Mouse (Mus musculus): ENCODE results near the gene Bag5. TPM values are rescaled to one million over a fixed set of nuclear protein-coding genes. Genes with fewer than 3 reads are reported as not detected.

The Bag5 gene
- 26.9 TPM for total RNA-seq (2023)

DNA sequence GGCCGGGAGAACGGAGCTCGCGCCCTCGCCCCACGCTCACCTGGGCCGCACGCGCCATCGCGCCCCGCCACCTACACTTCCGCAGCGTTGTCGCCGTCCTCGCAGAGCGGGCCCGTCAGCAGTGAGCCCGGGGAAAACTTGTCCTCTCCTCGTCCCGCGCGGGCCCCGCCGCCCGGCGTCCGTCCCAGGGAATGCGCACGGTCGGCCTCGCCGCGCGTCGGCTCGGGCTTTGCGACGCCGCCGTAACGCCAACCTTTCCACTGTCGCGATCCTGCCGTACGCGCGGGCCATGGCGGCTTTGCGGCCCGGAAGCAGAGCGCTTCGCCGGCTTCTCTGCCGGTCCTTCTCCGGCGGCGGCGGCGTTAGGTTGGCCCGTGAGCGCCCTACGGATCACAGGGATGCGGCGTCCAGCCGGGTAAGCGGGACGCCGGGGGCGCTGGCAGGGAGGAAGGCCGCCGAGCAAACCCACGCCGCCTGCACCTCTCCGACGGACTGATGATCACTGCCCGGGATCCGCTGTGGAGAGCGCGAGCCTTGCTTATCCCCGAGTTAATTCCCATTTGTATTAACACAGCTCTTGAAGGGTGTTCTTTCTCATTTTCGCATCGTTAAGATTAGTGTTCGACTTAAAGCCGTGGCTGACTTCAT lies at the start of gene Bag5, which contains the start of gene Apopt1:
Gene Bag5, minus strand, starts transcription at position 254 of the 648 bp plus-strand sequence.
Gene Apopt1, plus strand, starts transcription at position 258 of the 648 bp plus-strand sequence.

GRCm38 (mm10) chr12:111758381-111759175 lies 45.5 kb upstream of the Bag5 start, which contains the start of gene Klc1:
Gene Klc1 (plus strand): TSS chr12:111758849.

DNA sequence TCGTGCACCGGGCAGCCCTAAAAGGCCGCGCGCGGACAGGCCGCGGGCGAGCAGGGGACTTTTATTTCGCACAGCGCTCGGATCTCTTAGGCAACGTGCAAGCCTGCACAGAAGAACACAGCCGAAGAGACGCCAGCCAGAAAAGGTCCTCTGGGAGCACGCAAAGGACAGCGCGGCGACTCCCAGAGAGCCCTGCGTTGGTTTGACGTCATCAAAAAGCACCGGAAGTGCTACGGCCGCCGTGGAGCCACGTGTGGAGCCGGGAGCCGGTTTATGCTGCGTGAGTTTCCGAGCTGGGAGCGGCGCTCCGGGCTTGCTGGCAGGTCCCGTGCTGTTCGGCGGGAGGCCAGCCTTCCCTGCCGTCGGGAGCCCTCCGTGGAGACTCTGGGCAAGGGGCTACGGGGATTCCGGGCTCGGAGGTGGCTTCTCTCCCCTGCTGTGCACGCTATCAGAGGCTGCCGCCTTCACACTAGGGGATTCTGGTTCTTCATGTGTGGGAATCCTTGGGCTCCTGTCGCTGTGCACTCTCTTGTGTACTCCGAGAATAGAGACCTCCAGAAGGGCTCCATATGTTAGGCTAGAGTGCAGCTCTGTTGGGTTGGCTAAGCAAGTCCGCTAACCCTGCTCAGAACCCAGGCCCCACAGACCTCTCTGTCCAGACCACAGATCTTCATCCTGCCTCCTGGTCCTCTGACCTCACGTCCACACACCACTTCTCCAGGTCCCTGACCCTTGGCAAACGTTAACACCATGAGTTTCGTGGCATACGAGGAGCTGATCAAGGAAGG lies 35.0 kb downstream of the Bag5 start, which contains the start of gene Trmt61a:
Gene Trmt61a, plus strand, starts transcription at position 224 of the 788 bp plus-strand sequence.

DNA sequence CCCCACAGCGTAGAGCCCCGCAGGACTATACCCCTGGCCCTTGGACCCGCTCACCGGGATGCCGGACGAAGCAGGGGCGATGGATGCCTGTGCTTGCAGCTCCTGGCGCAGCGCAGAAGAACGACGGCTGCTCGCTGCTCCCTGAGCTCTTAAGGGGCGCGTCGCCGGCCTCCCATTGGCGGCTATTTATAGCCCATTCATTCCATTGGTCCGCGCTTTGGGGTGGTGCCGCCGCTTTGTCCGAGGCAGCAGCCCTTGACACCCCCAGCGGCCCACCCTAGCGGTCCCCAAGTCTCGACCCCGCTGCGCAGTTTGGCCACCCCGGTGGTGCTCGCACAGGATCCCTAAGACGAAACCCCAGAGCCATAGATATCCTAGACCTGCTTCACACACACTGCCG lies 40.9 kb downstream of the Bag5 start, which contains the start of gene Ckb:
Gene Ckb, minus strand, starts transcription at position 163 of the 400 bp plus-strand sequence.

Other genes with a start within 250 kb of the Bag5 start
- not detected for gene Gm266, start 227.4 kb downstream of the Bag5 start, total RNA-seq (2023)
- 652 TPM for gene Eif5, start 175.2 kb downstream of the Bag5 start, total RNA-seq (2023)
- 71.4 TPM for gene Mark3, start 138.7 kb downstream of the Bag5 start, total RNA-seq (2023)
- 2.5 TPM for gene Ckb, start 40.9 kb downstream of the Bag5 start, total RNA-seq (2023)
- gene Trmt61a, start 35.2 kb downstream of the Bag5 start, total RNA-seq (2023), result 23.8 TPM
- gene Apopt1, start within 50 bp of the Bag5 start, total RNA-seq (2023), result 23.4 TPM
- 70.6 TPM for gene Klc1, start 45.6 kb upstream of the Bag5 start, total RNA-seq (2023)
- gene Xrcc3, start 100.6 kb upstream of the Bag5 start, total RNA-seq (2023), result 2.2 TPM
- 2.5 TPM for gene Zfyve21, start 100.9 kb upstream of the Bag5 start, total RNA-seq (2023)
- gene Ppp1r13b, start 194.9 kb upstream of the Bag5 start, total RNA-seq (2023), result 53.2 TPM

Measured in CD8-positive naive resting alpha-beta T cell, adult 57 days (primary cell).